Mouse (Mus musculus) liver, postnatal 0 days (tissue): ENCODE measurements around the gene Txk.

Source experiments
- CTCF ChIP-seq: sonication (generic); IDR thresholded peaks from 2 replicates; pipeline ENCODE4 v1.5.1; 2016; ENCODE audit warnings: antibody characterized with exemption, low read depth
- EP300 ChIP-seq: IDR thresholded peaks from 2 replicates; pipeline ENCODE4 v1.6.1; 2016; ENCODE audit warnings: antibody characterized with exemption, low read depth, mild to moderate bottlenecking

DNA sequence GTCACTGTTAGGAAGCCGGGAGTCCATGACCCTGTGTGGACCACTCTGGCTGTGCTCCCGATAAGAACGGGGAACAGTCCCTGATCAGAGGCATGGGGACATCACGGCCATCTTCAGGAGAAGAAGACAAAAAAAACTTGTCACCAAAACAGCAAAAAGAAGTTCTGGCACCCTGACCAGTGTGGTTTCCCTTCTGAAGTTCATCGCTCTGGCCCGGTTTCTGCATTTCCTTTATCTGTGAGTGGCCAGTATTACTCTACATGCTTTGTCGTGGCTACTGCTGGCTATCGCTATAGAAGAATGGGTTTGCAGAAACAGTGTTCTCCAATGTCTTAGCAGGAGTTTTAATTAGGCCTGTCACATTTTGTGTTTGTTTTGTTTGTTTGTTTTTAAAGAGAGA, 16.1 kb downstream of the Txk start:
- no peak for TF ChIP-seq CTCF
- no peak for TF ChIP-seq EP300
